Comparison of ENCODE assay signal across 8 mouse cellular contexts in the genomic region with DNA sequence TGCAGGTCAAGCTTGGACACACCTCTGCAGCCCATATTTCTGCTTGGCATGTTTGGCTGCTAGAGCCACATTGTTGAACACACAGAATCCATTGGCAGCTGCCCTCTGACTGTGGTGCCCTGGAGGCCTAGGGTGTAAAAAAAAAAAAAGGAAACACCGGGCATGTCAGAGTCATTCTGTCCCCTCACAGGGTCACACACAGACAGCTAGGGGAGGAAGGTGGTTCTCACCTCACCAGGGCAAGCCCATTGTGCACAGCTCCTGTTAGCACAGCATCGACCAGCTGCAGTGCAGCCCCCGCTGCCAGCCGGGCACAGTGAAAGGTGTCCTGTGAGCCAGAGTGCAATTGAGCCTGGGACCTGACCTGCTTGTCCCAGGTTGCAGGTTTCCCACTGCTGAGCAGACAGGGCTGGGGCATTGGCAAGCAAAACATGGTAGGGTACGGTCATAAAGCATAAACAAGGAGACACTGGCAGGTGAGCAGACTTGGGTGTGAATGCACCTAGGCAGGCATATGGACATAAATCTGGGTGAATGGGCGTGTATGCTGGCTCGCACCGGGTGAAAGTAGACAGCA. TPM values are rescaled to one million over a fixed set of nuclear protein-coding genes. Genes with fewer than 3 reads are reported as not detected.
DNase-seq lines count a peak whose midpoint lies in the region; ATAC-seq and TF ChIP-seq lines count a peak whose summit lies in the region.

No protein-coding gene starts in this region.

- H3K27ac ChIP-seq in kidney, adult 2 months (ENCODE audit: insufficient read depth, low read depth, low read length): no peak overlapping the region
- no peak overlapping the region for H3K27ac ChIP-seq in embryonic facial prominence, embryonic 11.5 days (replicated peaks; ENCODE audit: low read depth, low read length)
- peak overlapping the region; percentile 76; the same call in 1 of the 2 replicates for H3K27ac ChIP-seq in hindbrain, postnatal 0 days
- H3K27ac ChIP-seq in midbrain, postnatal 0 days (ENCODE audit: low read depth, low read length): no peak overlapping the region

- no peaks in the 10 kb centered on the region for H3K9me3 ChIP-seq in embryonic facial prominence, embryonic 11.5 days (replicated peaks; ENCODE audit: control insufficient read depth, low read length)
- no peaks in the 10 kb centered on the region for H3K9me3 ChIP-seq in hindbrain, postnatal 0 days (ENCODE audit: low read length)
- no peaks in the 10 kb centered on the region for H3K9me3 ChIP-seq in midbrain, postnatal 0 days (ENCODE audit: low read length)

- peaks cover 13% of the 10 kb centered on the region for H3K4me1 ChIP-seq in kidney, adult 2 months (ENCODE audit: control insufficient read depth, insufficient read depth, low read length)
- peaks cover 6% of the 10 kb centered on the region for H3K4me1 ChIP-seq in embryonic facial prominence, embryonic 11.5 days (ENCODE audit: control insufficient read depth, insufficient read depth, low read length)
- peaks cover 16% of the 10 kb centered on the region for H3K4me1 ChIP-seq in hindbrain, postnatal 0 days (ENCODE audit: insufficient read depth, low read length)
- peaks cover 15% of the 10 kb centered on the region for H3K4me1 ChIP-seq in midbrain, postnatal 0 days (ENCODE audit: insufficient read depth, low read length)

- TF ChIP-seq POLR2A in kidney, adult 2 months (IDR thresholded peaks at IDR 0.05; ENCODE audit: low read depth, low read length): no peak

- peak overlapping the region; percentile 69; the same call in 1 of the 2 replicates for H3K4me3 ChIP-seq in kidney, adult 2 months (ENCODE audit: insufficient read depth, low read depth, low read length)
- 0 out of 2 replicates have a peak overlapping the region, but pooled peaks have one; percentile 52 for H3K4me3 ChIP-seq in embryonic facial prominence, embryonic 11.5 days (ENCODE audit: low read depth, low read length)
- peak overlapping the region; percentile 58 for H3K4me3 ChIP-seq in hindbrain, postnatal 0 days (ENCODE audit: low read length)
- H3K4me3 ChIP-seq in midbrain, postnatal 0 days (ENCODE audit: low read depth, low read length): peak overlapping the region; percentile 55; the same call in 1 of the 2 replicates

- 74% methylated on average over 8 of the region's 8 CpGs for WGBS in kidney, adult 2 months
- 82% methylated on average over 8 of the region's 8 CpGs for WGBS in embryonic facial prominence, embryonic 11.5 days
- WGBS in hindbrain, postnatal 0 days: 81% methylated on average over 8 of the region's 8 CpGs
- WGBS in midbrain, postnatal 0 days: 86% methylated on average over 8 of the region's 8 CpGs

- H3K9ac ChIP-seq in embryonic facial prominence, embryonic 11.5 days (replicated peaks; ENCODE audit: low read length): peak overlapping the region; percentile 72
- H3K9ac ChIP-seq in hindbrain, postnatal 0 days (replicated peaks; ENCODE audit: low read length): peak overlapping the region; percentile 63; the same call in 1 of the 2 replicates
- peak overlapping the region; percentile 63; the same call in 1 of the 2 replicates for H3K9ac ChIP-seq in midbrain, postnatal 0 days (replicated peaks; ENCODE audit: low read length, poor library complexity, severe bottlenecking)

- TF ChIP-seq CTCF in kidney, adult 2 months (conservative IDR thresholded peaks at IDR 0.05; ENCODE audit: insufficient read depth, insufficient read length, low read depth, low read length): no peak
- TF ChIP-seq CTCF in hindbrain, postnatal 0 days (IDR thresholded peaks at IDR 0.05; ENCODE audit: low read depth): no peak
- no peak for TF ChIP-seq CTCF in midbrain, postnatal 0 days (IDR thresholded peaks at IDR 0.05)

- H3K4me2 ChIP-seq in embryonic facial prominence, embryonic 11.5 days (ENCODE audit: low read depth, low read length): peak overlapping the region; percentile 72
- peak overlapping the region; percentile 78 for H3K4me2 ChIP-seq in hindbrain, postnatal 0 days (ENCODE audit: low read depth, low read length)
- peak overlapping the region; percentile 75 for H3K4me2 ChIP-seq in midbrain, postnatal 0 days (ENCODE audit: low read depth, low read length, poor library complexity, severe bottlenecking)

- no peaks in the 10 kb centered on the region for H3K36me3 ChIP-seq in kidney, adult 2 months (ENCODE audit: control insufficient read depth, insufficient read depth, low read length)
- no peaks in the 10 kb centered on the region for H3K36me3 ChIP-seq in embryonic facial prominence, embryonic 11.5 days (replicated peaks; ENCODE audit: control insufficient read depth, insufficient read depth, low read depth, low read length)
- H3K36me3 ChIP-seq in hindbrain, postnatal 0 days (ENCODE audit: insufficient read depth, low read length): no peaks in the 10 kb centered on the region
- H3K36me3 ChIP-seq in midbrain, postnatal 0 days (ENCODE audit: insufficient read depth, low read length): no peaks in the 10 kb centered on the region

- ATAC-seq in embryonic facial prominence, embryonic 11.5 days (replicated peaks; ENCODE audit: insufficient number of reproducible peaks, low FRiP score, low TSS enrichment, low read depth): no peak
- ATAC-seq in hindbrain, postnatal 0 days: no peak
- no peak for ATAC-seq in midbrain, postnatal 0 days (ENCODE audit: low FRiP score)

- no peaks in the 10 kb centered on the region for H3K27me3 ChIP-seq in kidney, adult 2 months (replicated peaks; ENCODE audit: control insufficient read depth, insufficient read depth, low read length)
- no peaks in the 10 kb centered on the region for H3K27me3 ChIP-seq in embryonic facial prominence, embryonic 11.5 days (ENCODE audit: control insufficient read depth, insufficient read depth, low read length)
- no peaks in the 10 kb centered on the region for H3K27me3 ChIP-seq in hindbrain, postnatal 0 days (ENCODE audit: insufficient read depth, low read length)
- no peaks in the 10 kb centered on the region for H3K27me3 ChIP-seq in midbrain, postnatal 0 days (ENCODE audit: insufficient read depth, low read length)

- no peak for DNase-seq in kidney, adult 2 months
- no peak for DNase-seq in kidney, postnatal 25 days
- no peak for DNase-seq in embryonic facial prominence, embryonic 11.5 days (ENCODE audit: low spot score)
- no peak for DNase-seq in hindbrain, postnatal 0 days (ENCODE audit: low spot score)
- no peak for DNase-seq in midbrain, postnatal 0 days (ENCODE audit: low spot score)
- DNase-seq in retina, embryonic 14.5 days (ENCODE audit: low spot score): no peak
- DNase-seq in layer of hippocampus, postnatal 14 days (ENCODE audit: low spot score in 2 of 2): no peak
- DNase-seq in adipocyte (ENCODE audit: low spot score): no peak

RNA-seq across cellular contexts. Expression of a gene that starts 1.0 kb away (rescaled TPM):
- polyA plus RNA-seq in kidney, adult 2 months (2012; rRNA removed): 26.5 and 27.7 TPM in 2 replicates
- polyA plus RNA-seq in embryonic facial prominence, embryonic 11.5 days (2014; fragmentation: Nextera tagmentation; extraction: Ambion mirVana): 10.3 and 11.3 TPM in 2 replicates
- total RNA-seq in hindbrain, postnatal 0 days (2014; rRNA removed): 23.5 and 27.1 TPM in 2 replicates
- polyA plus RNA-seq in hindbrain, postnatal 0 days (2015; fragmentation: Nextera tagmentation; extraction: Ambion mirVana): 19.0 and 19.8 TPM in 2 replicates
- total RNA-seq in midbrain, postnatal 0 days (2014; rRNA removed): 24.4 and 26.4 TPM in 2 replicates
- 24.5 and 25.6 TPM in 2 replicates for polyA plus RNA-seq in midbrain, postnatal 0 days (2015; fragmentation: Nextera tagmentation; extraction: Ambion mirVana)
- total RNA-seq in layer of hippocampus, postnatal 14 days (2021): 10 to 100 TPM; 14.6 to 14.9 TPM

RNA-seq across cellular contexts. Expression of a gene that starts 4.5 kb away (rescaled TPM):
- polyA plus RNA-seq in kidney, adult 2 months (2012; rRNA removed): 17.2 and 24.4 TPM in 2 replicates
- polyA plus RNA-seq in embryonic facial prominence, embryonic 11.5 days (2014; fragmentation: Nextera tagmentation; extraction: Ambion mirVana): 15.6 and 17.0 TPM in 2 replicates
- 50.0 and 54.7 TPM in 2 replicates for total RNA-seq in hindbrain, postnatal 0 days (2014; rRNA removed)
- 10.6 and 11.5 TPM in 2 replicates for polyA plus RNA-seq in hindbrain, postnatal 0 days (2015; fragmentation: Nextera tagmentation; extraction: Ambion mirVana)
- total RNA-seq in midbrain, postnatal 0 days (2014; rRNA removed): 46.1 and 68.0 TPM in 2 replicates
- 10.8 and 11.0 TPM in 2 replicates for polyA plus RNA-seq in midbrain, postnatal 0 days (2015; fragmentation: Nextera tagmentation; extraction: Ambion mirVana)
- total RNA-seq in layer of hippocampus, postnatal 14 days (2021): 10 to 100 TPM; 28.1 to 28.9 TPM

RNA-seq across cellular contexts. Expression of a gene that starts 13.1 kb away (rescaled TPM):
- polyA plus RNA-seq in kidney, adult 2 months (2012; rRNA removed): 12.7 and 13.9 TPM in 2 replicates
- polyA plus RNA-seq in embryonic facial prominence, embryonic 11.5 days (2014; fragmentation: Nextera tagmentation; extraction: Ambion mirVana): 10.1 and 11.9 TPM in 2 replicates
- 3.3 and 4.8 TPM in 2 replicates for total RNA-seq in hindbrain, postnatal 0 days (2014; rRNA removed)
- polyA plus RNA-seq in hindbrain, postnatal 0 days (2015; fragmentation: Nextera tagmentation; extraction: Ambion mirVana): 2.6 and 5.1 TPM in 2 replicates
- 1.5 and 4.7 TPM in 2 replicates for total RNA-seq in midbrain, postnatal 0 days (2014; rRNA removed)
- 2.0 and 3.2 TPM in 2 replicates for polyA plus RNA-seq in midbrain, postnatal 0 days (2015; fragmentation: Nextera tagmentation; extraction: Ambion mirVana)
- total RNA-seq in layer of hippocampus, postnatal 14 days (2021): 1 to 10 TPM; 3.5 to 5.4 TPM

RNA-seq across cellular contexts. Expression of a gene that starts 22.0 kb away (rescaled TPM):
- 6.0 and 7.9 TPM in 2 replicates for polyA plus RNA-seq in kidney, adult 2 months (2012; rRNA removed)
- 12.7 and 13.5 TPM in 2 replicates for polyA plus RNA-seq in embryonic facial prominence, embryonic 11.5 days (2014; fragmentation: Nextera tagmentation; extraction: Ambion mirVana)
- 19.7 and 30.6 TPM in 2 replicates for total RNA-seq in hindbrain, postnatal 0 days (2014; rRNA removed)
- 15.8 and 17.8 TPM in 2 replicates for polyA plus RNA-seq in hindbrain, postnatal 0 days (2015; fragmentation: Nextera tagmentation; extraction: Ambion mirVana)
- 26.9 and 34.8 TPM in 2 replicates for total RNA-seq in midbrain, postnatal 0 days (2014; rRNA removed)
- 18.9 and 19.3 TPM in 2 replicates for polyA plus RNA-seq in midbrain, postnatal 0 days (2015; fragmentation: Nextera tagmentation; extraction: Ambion mirVana)
- 10 to 100 TPM; 23.2 to 24.9 TPM for total RNA-seq in layer of hippocampus, postnatal 14 days (2021)

RNA-seq across cellular contexts. Expression of a gene that starts 38.6 kb away (rescaled TPM):
- polyA plus RNA-seq in kidney, adult 2 months (2012; rRNA removed): 55.9 and 68.7 TPM in 2 replicates
- polyA plus RNA-seq in embryonic facial prominence, embryonic 11.5 days (2014; fragmentation: Nextera tagmentation; extraction: Ambion mirVana): 17.2 and 17.7 TPM in 2 replicates
- 50.1 and 54.7 TPM in 2 replicates for total RNA-seq in hindbrain, postnatal 0 days (2014; rRNA removed)
- 20.4 and 21.9 TPM in 2 replicates for polyA plus RNA-seq in hindbrain, postnatal 0 days (2015; fragmentation: Nextera tagmentation; extraction: Ambion mirVana)
- 42.3 and 50.0 TPM in 2 replicates for total RNA-seq in midbrain, postnatal 0 days (2014; rRNA removed)
- 19.0 and 19.4 TPM in 2 replicates for polyA plus RNA-seq in midbrain, postnatal 0 days (2015; fragmentation: Nextera tagmentation; extraction: Ambion mirVana)
- 10 to 100 TPM; 20.8 to 20.9 TPM for total RNA-seq in layer of hippocampus, postnatal 14 days (2021)
